Mouse (Mus musculus) heart, postnatal 0 days (tissue): Measurements from ENCODE around the gene Tmem139. TPM values are rescaled to one million over a fixed set of nuclear protein-coding genes. Genes with fewer than 3 reads are reported as not detected.

Experiments used
- ATAC-seq: fragments of 200-750 bp; cut with Nextera tagmentation; 2 replicates; pipeline ENCODE4 v1.8.0; 2017; ENCODE audit warnings: low read depth, moderate number of reproducible peaks, moderate library complexity; ENCODE audit not compliant: insufficient read depth
- DNase-seq: peaks from one replicate; pipeline ENCODE4 v3.0.0-alpha.2; 2016; ENCODE audit warnings: low spot score
- H3K27ac ChIP-seq: fragments of 300-500 bp; sonication (generic); 2 replicates; pipeline ENCODE4 v1.5.1; 2014; ENCODE audit warnings: low read depth, mild to moderate bottlenecking
- H3K27me3 ChIP-seq: fragments of 300-500 bp; sonication (generic); 2 replicates; pipeline ENCODE4 v1.6.1; 2014; ENCODE audit warnings: low read length, mixed read lengths; ENCODE audit not compliant: control insufficient read depth, insufficient read depth
- H3K36me3 ChIP-seq: fragments of 300-500 bp; sonication (generic); replicated peaks from 2 replicates; pipeline ENCODE4 v1.6.1; 2014; ENCODE audit warnings: low read length, mixed read lengths; ENCODE audit not compliant: control insufficient read depth, insufficient read depth
- H3K4me1 ChIP-seq: fragments of 300-500 bp; sonication (generic); 2 replicates; pipeline ENCODE4 v1.6.1; 2014; ENCODE audit warnings: antibody characterized with exemption; ENCODE audit not compliant: control insufficient read depth, insufficient read depth
- H3K4me2 ChIP-seq: fragments of 300-500 bp; sonication (generic); 2 replicates; pipeline ENCODE4 v1.6.1; 2014; ENCODE audit warnings: low read depth, mild to moderate bottlenecking, low read length, moderate library complexity
- H3K4me3 ChIP-seq: fragments of 300-500 bp; sonication (generic); 2 replicates; pipeline ENCODE4 v1.5.1; 2014; ENCODE audit warnings: low read depth, low read length
- H3K9ac ChIP-seq: fragments of 300-500 bp; sonication (generic); replicated peaks from 2 replicates; pipeline ENCODE4 v1.6.1; 2014; ENCODE audit warnings: low read depth, low read length, mixed read lengths
- H3K9me3 ChIP-seq: fragments of 300-500 bp; sonication (generic); replicated peaks from 2 replicates; pipeline ENCODE4 v1.6.1; 2016; ENCODE audit warnings: low read length; ENCODE audit not compliant: control insufficient read depth
- CTCF ChIP-seq: IDR thresholded peaks from 2 replicates; pipeline ENCODE4 v1.5.1; 2016; ENCODE audit warnings: antibody characterized with exemption, control low read depth, low read depth
- EP300 ChIP-seq: IDR thresholded peaks from 2 replicates; pipeline ENCODE4 v1.6.1; 2016; ENCODE audit warnings: antibody characterized with exemption, low read depth
- WGBS: fragments of 180-500 bp; shearing (Covaris S2); extraction: QIAGEN DNeasy Blood & Tissue Kit; methylation state at CpG from one replicate; pipeline ENCODE4 v1.1.7; 2014; 5-methylcytosine and 5-hydroxymethylcytosine counted together
- polyA plus RNA-seq: library from polyadenylated mRNA; unstranded; fragments of >200 nt; fragmentation: Nextera tagmentation; extraction: Ambion mirVana; gene quantifications from 2 replicates; pipeline ENCODE4 v1.2.1, GENCODE M21; 2015
- total RNA-seq: library from RNA; depleted of rRNA; stranded (reverse); fragments of >200 nt; gene quantifications from 2 replicates; pipeline ENCODE4 v1.2.3, GENCODE M21; 2014; ENCODE audit warnings: low replicate concordance; rRNA removed

Gene Tmem139
- total and polyA plus RNA-seq, 2 experiments from 2014 or later = 0.10 TPM; not detected in 1

- Histone ChIP-seq H3K36me3 (peaks cover 15% of the 10 kb centered on the region; the same call in 1 of the 2 replicates), H3K27ac (no peak overlapping the region), H3K4me2 (no peak overlapping the region), H3K4me3 (no peak overlapping the region), H3K9ac (no peak overlapping the region), H3K27me3 (no peaks in the 10 kb centered on the region), H3K4me1 (no peaks in the 10 kb centered on the region), H3K9me3 (no peaks in the 10 kb centered on the region)
- 68% methylated on average over 2 of the region's 2 CpGs for WGBS
- TF ChIP-seq EP300 = no peak
- TF ChIP-seq CTCF = no peak
- DNase-seq (no peak), ATAC-seq (no peak)
These were observed 48.8 kb downstream of the Tmem139 start for GRCm38 (mm10) chr6:42310427-42311053.

Other genes starting within 250 kb of the Tmem139 start
- gene Sva, start 223.6 kb upstream of the Tmem139 start, total RNA-seq = not detected in 2 replicates
- not detected in 2 replicates for gene Sva, start 223.6 kb upstream of the Tmem139 start, polyA plus RNA-seq
- not detected in 2 replicates for gene Tas2r139, start 121.0 kb upstream of the Tmem139 start, total RNA-seq
- not detected in 2 replicates for gene Tas2r139, start 121.0 kb upstream of the Tmem139 start, polyA plus RNA-seq
- gene Tas2r144, start 46.6 kb upstream of the Tmem139 start, total RNA-seq = not detected in 2 replicates
- gene Tas2r144, start 46.6 kb upstream of the Tmem139 start, polyA plus RNA-seq = not detected in 2 replicates
- gene Gstk1, start 16.0 kb upstream of the Tmem139 start, total RNA-seq = 27.8 and 32.4 TPM in 2 replicates
- 23.6 and 25.4 TPM in 2 replicates for gene Gstk1, start 16.0 kb upstream of the Tmem139 start, polyA plus RNA-seq
- gene Casp2, start 3.0 kb downstream of the Tmem139 start, total RNA-seq = 25.8 and 39.6 TPM in 2 replicates
- 14.9 and 15.2 TPM in 2 replicates for gene Casp2, start 3.0 kb downstream of the Tmem139 start, polyA plus RNA-seq
- 0.04 TPM in 1 of 2 replicates, not detected in the other for gene Clcn1, start 24.7 kb downstream of the Tmem139 start, total RNA-seq
- gene Clcn1, start 24.7 kb downstream of the Tmem139 start, polyA plus RNA-seq = 0.44 and 0.64 TPM in 2 replicates
- 0.88 and 1.4 TPM in 2 replicates for gene Fam131b, start 62.7 kb downstream of the Tmem139 start, total RNA-seq
- gene Fam131b, start 62.7 kb downstream of the Tmem139 start, polyA plus RNA-seq = 0.08 TPM in 2 replicates
- gene Zyx, start 87.7 kb downstream of the Tmem139 start, total RNA-seq = 96.2 and 140 TPM in 2 replicates
- gene Zyx, start 87.7 kb downstream of the Tmem139 start, polyA plus RNA-seq = 86.4 and 89.9 TPM in 2 replicates
- gene Epha1, start 111.3 kb downstream of the Tmem139 start, total RNA-seq = 0.35 TPM in 1 of 2 replicates, not detected in the other
- gene Epha1, start 111.3 kb downstream of the Tmem139 start, polyA plus RNA-seq = 0.33 and 0.48 TPM in 2 replicates
- not detected in 2 replicates for gene Tas2r143, start 138.3 kb downstream of the Tmem139 start, total RNA-seq
- not detected in 2 replicates for gene Tas2r143, start 138.3 kb downstream of the Tmem139 start, polyA plus RNA-seq
- not detected in 2 replicates for gene Tas2r135, start 143.5 kb downstream of the Tmem139 start, total RNA-seq
- not detected in 2 replicates for gene Tas2r135, start 143.5 kb downstream of the Tmem139 start, polyA plus RNA-seq
- not detected in 2 replicates for gene Tas2r126, start 172.6 kb downstream of the Tmem139 start, total RNA-seq
- gene Tas2r126, start 172.6 kb downstream of the Tmem139 start, polyA plus RNA-seq = not detected in 2 replicates
- not detected in 2 replicates for gene Olfr458, start 203.2 kb downstream of the Tmem139 start, total RNA-seq
- gene Olfr458, start 203.2 kb downstream of the Tmem139 start, polyA plus RNA-seq = not detected in 2 replicates
- not detected in 2 replicates for gene Olfr457, start 214.4 kb downstream of the Tmem139 start, total RNA-seq
- gene Olfr457, start 214.4 kb downstream of the Tmem139 start, polyA plus RNA-seq = not detected in 2 replicates
- gene Olfr456, start 225.2 kb downstream of the Tmem139 start, total RNA-seq = not detected in 2 replicates
- not detected in 2 replicates for gene Olfr456, start 225.2 kb downstream of the Tmem139 start, polyA plus RNA-seq